Mouse (Mus musculus): ENCODE data around the gene Hdac7.

Hdac7 gene

GRCm38 (mm10) chr15:97776514-97776913 lies 67.8 kb downstream of the Hdac7 start:
- no peak overlapping the region for H3K4me3 ChIP-seq (replicated peaks; ENCODE audit: low read length)
- peak; percentile 68 for TF ChIP-seq CTCF (conservative IDR thresholded peaks at IDR 0.05; ENCODE audit: low read length)
- TF ChIP-seq NANOG (IDR thresholded peaks at IDR 0.05; ENCODE audit: borderline replicate concordance, low read length), result no peak
- peaks cover 36% of the 10 kb centered on the region for H3K27me3 ChIP-seq (ENCODE audit: insufficient read depth, low read length)
- no peaks in the 10 kb centered on the region for H3K36me3 ChIP-seq (ENCODE audit: insufficient read depth, low read length)
- H3K4me1 ChIP-seq (replicated peaks; ENCODE audit: low read depth, low read length), result peaks cover 24% of the 10 kb centered on the region
- no peaks in the 10 kb centered on the region for H3K9me3 ChIP-seq (ENCODE audit: low read length)

DNA sequence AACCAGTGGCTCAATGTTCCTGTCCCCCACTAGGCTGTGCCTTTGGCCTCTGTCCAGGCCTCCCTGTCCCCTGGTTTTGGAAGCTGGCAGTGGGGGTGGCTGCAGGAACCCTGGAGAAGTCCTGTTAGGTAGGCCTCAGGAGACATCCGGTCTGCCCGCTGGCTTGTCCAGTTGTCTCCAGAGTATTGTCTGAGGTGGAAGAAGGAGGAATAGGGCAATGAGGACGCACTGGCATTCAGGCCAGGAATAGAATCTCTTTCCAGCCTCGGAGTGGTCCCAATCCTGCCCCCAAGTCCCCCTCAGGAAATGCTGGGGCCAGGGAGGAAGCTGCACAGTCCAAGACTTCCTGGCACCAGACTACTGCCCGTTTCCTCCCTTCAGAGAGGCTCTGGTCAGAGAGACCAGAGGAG lies 70.3 kb downstream of the Hdac7 start:
- TF ChIP-seq NANOG (IDR thresholded peaks at IDR 0.05; ENCODE audit: borderline replicate concordance, low read length) (no peak), CTCF (conservative IDR thresholded peaks at IDR 0.05; ENCODE audit: low read length) (no peak)
- H3K4me1 ChIP-seq (replicated peaks; ENCODE audit: low read depth, low read length), result peaks cover 26% of the 10 kb centered on the region
- no peaks in the 10 kb centered on the region for H3K36me3 ChIP-seq (ENCODE audit: insufficient read depth, low read length)
- peaks cover 60% of the 10 kb centered on the region for H3K27me3 ChIP-seq (ENCODE audit: insufficient read depth, low read length)
- no peak overlapping the region for H3K4me3 ChIP-seq (replicated peaks; ENCODE audit: low read length)
- no peaks in the 10 kb centered on the region for H3K9me3 ChIP-seq (ENCODE audit: low read length)

DNA sequence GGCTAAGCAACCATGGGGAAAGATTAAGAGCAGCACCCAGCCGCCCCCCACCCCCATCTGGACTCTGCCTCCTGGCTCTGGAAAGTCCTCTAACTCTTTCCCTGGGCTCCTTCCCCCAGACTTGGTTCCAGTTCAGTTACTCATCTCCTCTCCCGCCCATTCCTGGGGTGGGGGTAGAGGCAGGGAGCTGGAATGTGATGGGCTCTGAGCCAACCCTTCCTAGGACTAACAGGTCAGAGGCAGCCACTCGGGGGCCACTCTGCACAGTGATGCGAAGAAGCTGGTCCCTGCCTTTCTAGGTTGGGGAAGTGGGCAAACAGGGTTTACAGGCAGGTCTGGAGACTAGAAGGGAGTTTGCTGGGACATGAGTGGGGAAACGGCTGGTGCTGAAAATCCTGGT lies 71.2 kb downstream of the Hdac7 start:
- H3K27me3 ChIP-seq (ENCODE audit: insufficient read depth, low read length), result peaks cover 64% of the 10 kb centered on the region
- no peak for TF ChIP-seq CTCF (conservative IDR thresholded peaks at IDR 0.05; ENCODE audit: low read length)
- no peak for TF ChIP-seq NANOG (IDR thresholded peaks at IDR 0.05; ENCODE audit: borderline replicate concordance, low read length)
- TF ChIP-seq POU5F1 (IDR thresholded peaks at IDR 0.05; ENCODE audit: borderline replicate concordance, low read length), result no peak
- no peaks in the 10 kb centered on the region for H3K9me3 ChIP-seq (ENCODE audit: low read length)
- H3K36me3 ChIP-seq (ENCODE audit: insufficient read depth, low read length), result no peaks in the 10 kb centered on the region
- peaks cover 35% of the 10 kb centered on the region for H3K4me1 ChIP-seq (replicated peaks; ENCODE audit: low read depth, low read length)
- H3K4me3 ChIP-seq (replicated peaks; ENCODE audit: low read length), result no peak overlapping the region

- TF ChIP-seq POU5F1 (IDR thresholded peaks at IDR 0.05; ENCODE audit: borderline replicate concordance, low read length) (no peak), NANOG (IDR thresholded peaks at IDR 0.05; ENCODE audit: borderline replicate concordance, low read length) (no peak), CTCF (conservative IDR thresholded peaks at IDR 0.05; ENCODE audit: low read length) (no peak)
- Histone ChIP-seq H3K4me1 (replicated peaks; ENCODE audit: low read depth, low read length) (peaks cover 57% of the 10 kb centered on the region), H3K27me3 (ENCODE audit: insufficient read depth, low read length) (peaks cover 75% of the 10 kb centered on the region), H3K4me3 (replicated peaks; ENCODE audit: low read length) (no peak overlapping the region), H3K9me3 (ENCODE audit: low read length) (no peaks in the 10 kb centered on the region), H3K36me3 (ENCODE audit: insufficient read depth, low read length) (no peaks in the 10 kb centered on the region)
Observed at GRCm38 (mm10) chr15:97770280-97770679, 74.0 kb downstream of the Hdac7 start.

DNA sequence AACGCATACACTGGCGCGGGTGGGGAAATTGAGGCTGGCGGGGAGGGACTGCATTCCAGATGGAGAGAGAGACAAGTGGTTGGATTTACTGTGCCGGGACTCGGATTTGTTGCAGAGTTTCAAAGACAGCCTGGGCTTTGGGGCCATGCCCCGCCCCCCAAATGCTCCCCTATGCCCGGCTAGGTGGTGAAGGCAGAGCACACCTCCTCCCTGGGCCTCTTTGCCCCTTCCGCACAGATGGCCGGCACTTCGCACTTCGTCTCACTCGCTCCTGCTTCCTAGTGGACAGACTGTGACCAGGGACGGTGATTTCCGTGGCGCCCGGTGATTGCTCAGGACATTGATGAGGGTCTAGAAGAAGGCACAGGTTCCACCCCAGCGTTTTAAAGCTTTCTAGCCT lies 76.1 kb downstream of the Hdac7 start:
- peaks cover 64% of the 10 kb centered on the region for H3K27me3 ChIP-seq (ENCODE audit: insufficient read depth, low read length)
- no peak for TF ChIP-seq NANOG (IDR thresholded peaks at IDR 0.05; ENCODE audit: borderline replicate concordance, low read length)
- TF ChIP-seq CTCF (conservative IDR thresholded peaks at IDR 0.05; ENCODE audit: low read length), result no peak
- no peak for TF ChIP-seq POU5F1 (IDR thresholded peaks at IDR 0.05; ENCODE audit: borderline replicate concordance, low read length)

DNA sequence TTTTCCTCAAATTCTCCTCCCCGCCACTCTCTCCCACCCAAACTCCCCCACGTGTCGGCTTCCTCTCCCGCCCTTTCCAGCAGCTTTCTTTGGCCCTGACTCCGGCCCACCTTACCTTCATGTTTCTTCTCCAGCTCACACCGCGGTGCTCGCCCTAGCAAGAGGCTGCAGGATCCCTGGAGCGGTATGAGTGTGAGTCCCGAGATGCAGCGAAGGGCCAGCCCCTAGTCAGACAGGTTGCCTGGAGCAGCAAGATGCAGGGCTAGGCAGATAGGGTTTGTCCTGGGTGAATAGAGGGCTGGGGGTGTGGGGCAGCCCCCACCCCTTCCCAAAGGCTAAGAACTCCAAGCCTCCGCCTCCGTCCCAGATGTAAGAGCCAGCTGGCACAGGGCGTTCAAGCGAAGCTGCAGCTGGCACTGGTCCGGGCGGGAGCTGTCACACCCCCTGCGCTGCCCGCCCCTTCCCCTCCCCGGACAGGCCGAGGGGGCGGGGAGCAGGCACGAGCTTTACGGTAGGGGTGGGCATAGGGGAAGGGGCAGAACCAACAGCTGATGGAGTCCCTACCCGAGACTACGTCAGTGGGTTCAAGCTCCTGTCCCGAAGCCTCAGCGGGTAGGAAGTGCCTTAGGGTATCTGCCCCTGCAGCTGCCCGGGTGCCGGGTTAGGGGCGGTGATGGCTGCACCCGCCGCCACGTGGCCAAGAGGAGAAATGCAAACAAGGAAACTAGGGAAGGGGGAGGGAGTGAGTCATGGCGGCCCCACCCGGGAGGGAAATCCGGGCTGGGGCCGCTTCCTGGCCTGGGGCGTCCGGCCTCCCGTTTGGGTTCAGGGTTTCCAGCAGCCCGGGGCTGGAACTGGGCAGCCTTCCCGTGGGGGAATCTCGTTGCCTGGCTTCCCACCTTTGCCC lies 76.8 kb downstream of the Hdac7 start, which contains the start of gene Rapgef3:
Gene Rapgef3, minus strand, starts transcription at position 693 of the 907 bp plus-strand sequence.
- no peak for TF ChIP-seq POU5F1 (IDR thresholded peaks at IDR 0.05; ENCODE audit: borderline replicate concordance, low read length)
- no peak for TF ChIP-seq NANOG (IDR thresholded peaks at IDR 0.05; ENCODE audit: borderline replicate concordance, low read length)
- TF ChIP-seq CTCF (conservative IDR thresholded peaks at IDR 0.05; ENCODE audit: low read length), result peak; percentile 26
- H3K4me3 ChIP-seq (replicated peaks; ENCODE audit: low read length), result peak within 1 kb of the TSS; percentile 79
- H3K36me3 ChIP-seq (ENCODE audit: insufficient read depth, low read length), result no peaks in the 10 kb centered on the region
- peaks cover 67% of the 10 kb centered on the region for H3K4me1 ChIP-seq (replicated peaks; ENCODE audit: low read depth, low read length)
- no peaks in the 10 kb centered on the region for H3K9me3 ChIP-seq (ENCODE audit: low read length)
- H3K27me3 ChIP-seq (ENCODE audit: insufficient read depth, low read length), result peaks cover 57% of the 10 kb centered on the region

More for the DNA sequence above, 76.1 kb downstream of the Hdac7 start:
- no peaks in the 10 kb centered on the region for H3K9me3 ChIP-seq (ENCODE audit: low read length)
- peak overlapping the region; percentile 79 for H3K4me3 ChIP-seq (replicated peaks; ENCODE audit: low read length)
- H3K36me3 ChIP-seq (ENCODE audit: insufficient read depth, low read length), result no peaks in the 10 kb centered on the region
- peaks cover 68% of the 10 kb centered on the region for H3K4me1 ChIP-seq (replicated peaks; ENCODE audit: low read depth, low read length)

DNA sequence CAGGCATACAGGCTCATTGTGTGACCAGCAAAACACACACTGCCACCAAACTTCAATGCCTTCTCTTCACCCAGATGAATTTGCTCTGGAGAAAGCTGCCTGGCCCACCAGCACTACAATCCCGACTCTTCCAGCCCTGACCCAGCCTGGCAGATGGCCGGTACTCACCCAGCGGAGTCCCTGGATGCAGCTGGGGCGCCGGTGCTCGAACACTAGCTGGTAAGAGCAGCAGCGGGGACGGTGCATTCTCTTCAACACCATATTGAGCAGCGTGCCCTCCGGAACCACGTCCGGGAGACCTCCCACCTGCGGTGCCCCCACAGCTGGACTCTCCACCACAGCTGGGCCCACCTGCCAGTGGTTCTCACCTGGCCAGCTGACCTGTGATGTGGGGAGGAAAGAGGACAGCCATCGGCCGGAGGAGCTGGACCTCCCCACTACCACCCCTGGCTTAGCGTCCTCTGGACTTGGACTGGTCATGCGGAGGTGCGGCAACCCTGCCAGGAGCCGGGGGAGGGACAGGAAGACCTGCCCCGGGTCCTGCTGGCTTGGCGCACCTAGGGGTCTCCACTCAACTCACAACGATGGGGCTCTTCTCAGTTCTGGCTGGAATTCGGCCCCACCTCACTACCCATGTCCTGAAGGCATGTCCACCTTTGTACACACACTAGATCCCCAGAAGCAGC lies 77.6 kb downstream of the Hdac7 start:
- peaks cover 70% of the 10 kb centered on the region for H3K4me1 ChIP-seq (replicated peaks; ENCODE audit: low read depth, low read length)
- TF ChIP-seq POU5F1 (IDR thresholded peaks at IDR 0.05; ENCODE audit: borderline replicate concordance, low read length), result no peak
- TF ChIP-seq NANOG (IDR thresholded peaks at IDR 0.05; ENCODE audit: borderline replicate concordance, low read length), result no peak
- TF ChIP-seq CTCF (conservative IDR thresholded peaks at IDR 0.05; ENCODE audit: low read length), result no peak
- no peaks in the 10 kb centered on the region for H3K36me3 ChIP-seq (ENCODE audit: insufficient read depth, low read length)
- peak overlapping the region; percentile 79 for H3K4me3 ChIP-seq (replicated peaks; ENCODE audit: low read length)
- peaks cover 56% of the 10 kb centered on the region for H3K27me3 ChIP-seq (ENCODE audit: insufficient read depth, low read length)
- H3K9me3 ChIP-seq (ENCODE audit: low read length), result peaks cover 7% of the 10 kb centered on the region

DNA sequence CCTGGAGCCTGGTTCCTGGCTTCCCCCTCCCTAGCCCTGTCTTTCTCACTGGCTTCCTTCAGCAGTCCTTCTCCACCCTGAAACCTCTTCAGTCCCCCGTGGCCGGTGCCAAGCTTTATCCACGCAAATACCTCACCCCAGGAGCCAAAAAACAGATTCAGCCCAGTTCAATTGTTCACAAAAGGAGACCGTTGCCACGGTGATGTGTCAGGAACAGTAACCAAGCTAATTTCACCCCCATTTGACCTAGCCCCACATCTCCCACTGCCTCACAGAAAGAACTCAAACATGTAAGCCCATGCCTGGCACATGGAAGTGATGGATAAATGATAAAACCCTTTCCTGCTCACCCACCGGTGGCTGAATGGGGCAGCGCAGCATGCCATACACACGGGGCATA lies 78.1 kb downstream of the Hdac7 start:
- Histone ChIP-seq H3K4me3 (replicated peaks; ENCODE audit: low read length) (peak overlapping the region; percentile 79), H3K4me1 (replicated peaks; ENCODE audit: low read depth, low read length) (peaks cover 70% of the 10 kb centered on the region), H3K36me3 (ENCODE audit: insufficient read depth, low read length) (no peaks in the 10 kb centered on the region), H3K27me3 (ENCODE audit: insufficient read depth, low read length) (peaks cover 52% of the 10 kb centered on the region), H3K9me3 (ENCODE audit: low read length) (peaks cover 12% of the 10 kb centered on the region)
- TF ChIP-seq NANOG (IDR thresholded peaks at IDR 0.05; ENCODE audit: borderline replicate concordance, low read length), result no peak
- no peak for TF ChIP-seq POU5F1 (IDR thresholded peaks at IDR 0.05; ENCODE audit: borderline replicate concordance, low read length)
- TF ChIP-seq CTCF (conservative IDR thresholded peaks at IDR 0.05; ENCODE audit: low read length), result no peak

All from E14TG2a.4 (cell line).